Mouse (Mus musculus) kidney, embryonic 14.5 days (tissue): ENCODE measurements around the gene Upf2. TPM values are rescaled to one million over a fixed set of nuclear protein-coding genes. Genes with fewer than 3 reads are reported as not detected.
"Not testable (repeated sequence)": the region's sequence is repeated elsewhere in the genome, so short reads cannot be mapped to it uniquely, and the experiment has no call there.

ENCODE experiments used
- ATAC-seq: fragments of 200-750 bp; cut with Nextera tagmentation; 2 replicates; pipeline ENCODE4 v1.8.0; 2017; ENCODE audit warnings: moderate number of reproducible peaks, mild to moderate bottlenecking, moderate TSS enrichment, moderate library complexity; ENCODE audit not compliant: low FRiP score, low TSS enrichment
- H3K27ac ChIP-seq: fragments of 300-500 bp; sonication (generic); 2 replicates; pipeline ENCODE4 v1.5.1; 2014; ENCODE audit warnings: low read depth, mild to moderate bottlenecking, low read length, moderate library complexity, mixed read lengths
- H3K27me3 ChIP-seq: fragments of 300-500 bp; sonication (generic); 2 replicates; pipeline ENCODE4 v1.6.1; 2014; ENCODE audit warnings: mild to moderate bottlenecking, low read length; ENCODE audit not compliant: control insufficient read depth, insufficient read depth
- H3K36me3 ChIP-seq: fragments of 300-500 bp; sonication (generic); 2 replicates; pipeline ENCODE4 v1.6.1; 2014; ENCODE audit warnings: low read length, mixed read lengths; ENCODE audit not compliant: control insufficient read depth, insufficient read depth
- H3K4me1 ChIP-seq: fragments of 300-500 bp; sonication (generic); 2 replicates; pipeline ENCODE4 v1.6.1; 2014; ENCODE audit warnings: low read length, mixed read lengths; ENCODE audit not compliant: control insufficient read depth, insufficient read depth
- H3K4me2 ChIP-seq: fragments of 300-500 bp; sonication (generic); replicated peaks from 2 replicates; pipeline ENCODE4 v1.6.1; 2014; ENCODE audit warnings: low read depth, mild to moderate bottlenecking, low read length
- H3K4me3 ChIP-seq: fragments of 300-500 bp; sonication (generic); 2 replicates; pipeline ENCODE4 v1.5.1; 2014; ENCODE audit warnings: mild to moderate bottlenecking, low read length
- H3K9ac ChIP-seq: fragments of 300-500 bp; sonication (generic); 2 replicates; pipeline ENCODE4 v1.6.1; 2014; ENCODE audit warnings: low read depth, mild to moderate bottlenecking, low read length, moderate library complexity
- H3K9me3 ChIP-seq: fragments of 300-500 bp; sonication (generic); 2 replicates; pipeline ENCODE4 v1.6.1; 2016; ENCODE audit warnings: low read length; ENCODE audit not compliant: control insufficient read depth
- WGBS: fragments of 180-500 bp; shearing (Covaris S2); extraction: QIAGEN DNeasy Blood & Tissue Kit; methylation state at CpG from one replicate; pipeline ENCODE4 v1.1.7; 2014; 5-methylcytosine and 5-hydroxymethylcytosine counted together
- polyA plus RNA-seq: library from polyadenylated mRNA; unstranded; fragments of >200 nt; fragmentation: Nextera tagmentation; extraction: Ambion mirVana; gene quantifications from 2 replicates; pipeline ENCODE4 v1.2.1, GENCODE M21; 2014

The Upf2 gene
- polyA plus RNA-seq, 1 experiment from 2014 or later, result 12.1 TPM

- Histone ChIP-seq H3K4me3 (peak within 1 kb of the TSS; percentile 53), H3K27me3 (no peaks in the 10 kb centered on the region), H3K9me3 (no peaks in the 10 kb centered on the region), H3K4me2 (peak within 1 kb of the TSS; percentile 66), H3K4me1 (no peaks in the 10 kb centered on the region), H3K36me3 (no peaks in the 10 kb centered on the region), H3K9ac (peak within 1 kb of the TSS; percentile 67), H3K27ac (no peak within 1 kb of the TSS)
- peak; percentile 94 for ATAC-seq
- under 1% methylated on average over 36 of the region's 36 CpGs for WGBS
Observed at GRCm38 (mm10) chr2:5942416-5943032, 8.7 kb upstream of the Upf2 start, which contains the start of gene Dhtkd1. TSS of gene Dhtkd1 (minus strand) at chr2:5942792.

- no peak for ATAC-seq
- peak overlapping the region; percentile 53 for H3K4me3 ChIP-seq
- no peaks in the 10 kb centered on the region for H3K36me3 ChIP-seq
- no peak overlapping the region for H3K27ac ChIP-seq
- peak overlapping the region; percentile 66 for H3K4me2 ChIP-seq
- H3K27me3 ChIP-seq, result no peaks in the 10 kb centered on the region
- H3K9ac ChIP-seq, result peak overlapping the region; percentile 67; the same call in 1 of the 2 replicates
- H3K4me1 ChIP-seq, result no peaks in the 10 kb centered on the region
- no peaks in the 10 kb centered on the region for H3K9me3 ChIP-seq
- WGBS, result 41% methylated on average over 4 of the region's 4 CpGs
Observed at GRCm38 (mm10) chr2:5943071-5943470, 8.2 kb upstream of the Upf2 start.

- Histone ChIP-seq H3K9ac (no peak overlapping the region), H3K36me3 (no peaks in the 10 kb centered on the region), H3K4me3 (no peak overlapping the region), H3K4me1 (no peaks in the 10 kb centered on the region), H3K9me3 (no peaks in the 10 kb centered on the region), H3K4me2 (no peak overlapping the region), H3K27me3 (no peaks in the 10 kb centered on the region), H3K27ac (no peak overlapping the region)
- 98% methylated on average over 1 of the region's 1 CpGs for WGBS
- no peak for ATAC-seq
Observed at GRCm38 (mm10) chr2:5945629-5946028, 5.6 kb upstream of the Upf2 start.

DNA sequence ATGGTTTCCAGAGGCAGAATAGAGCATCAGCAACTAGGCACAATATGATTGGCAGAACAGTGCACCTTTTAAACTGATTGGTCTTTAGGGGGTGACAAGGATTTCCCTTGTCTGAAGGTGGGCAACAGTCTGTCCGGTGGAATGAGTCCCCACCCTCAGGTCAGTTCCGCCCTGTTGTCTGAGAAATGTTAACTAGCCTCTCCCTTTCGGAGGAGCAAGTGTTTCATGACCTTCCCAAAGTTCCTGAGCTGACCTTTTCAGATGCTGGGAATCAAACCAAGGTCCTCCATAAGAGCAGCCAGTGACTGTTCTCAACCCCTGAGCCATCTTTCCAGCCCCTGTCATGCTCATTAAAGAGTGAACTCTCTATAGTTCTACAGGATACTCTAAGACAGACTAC lies 4.4 kb upstream of the Upf2 start:
- ATAC-seq, result no peak
- Histone ChIP-seq H3K9me3 (no peaks in the 10 kb centered on the region), H3K9ac (no peak overlapping the region), H3K36me3 (no peaks in the 10 kb centered on the region), H3K27me3 (no peaks in the 10 kb centered on the region), H3K27ac (no peak overlapping the region), H3K4me2 (no peak overlapping the region), H3K4me1 (no peaks in the 10 kb centered on the region), H3K4me3 (no peak overlapping the region)
- 81% methylated on average over 3 of the region's 3 CpGs for WGBS

- H3K4me2 ChIP-seq, result no peak overlapping the region
- no peaks in the 10 kb centered on the region for H3K9me3 ChIP-seq
- H3K4me1 ChIP-seq, result no peaks in the 10 kb centered on the region
- ATAC-seq, result no peak
- no peaks in the 10 kb centered on the region for H3K36me3 ChIP-seq
- H3K4me3 ChIP-seq, result no peak overlapping the region
- no peak overlapping the region for H3K27ac ChIP-seq
- no peaks in the 10 kb centered on the region for H3K27me3 ChIP-seq
- 94% methylated on average over 2 of the region's 2 CpGs for WGBS
- H3K9ac ChIP-seq, result no peak overlapping the region
Observed at GRCm38 (mm10) chr2:5948964-5949363, 2.3 kb upstream of the Upf2 start.

GRCm38 (mm10) chr2:5949821-5950220 lies 1.4 kb upstream of the Upf2 start:
- not testable (repeated sequence) for H3K27me3 ChIP-seq, H3K27ac ChIP-seq, H3K4me1 ChIP-seq, H3K36me3 ChIP-seq, H3K9me3 ChIP-seq, ATAC-seq
- 94% methylated on average over 9 of the region's 9 CpGs for WGBS
- Histone ChIP-seq H3K9ac (peak overlapping the region; percentile 90; the same call in 1 of the 2 replicates), H3K4me2 (peak overlapping the region; percentile 55), H3K4me3 (peak overlapping the region; percentile 69)

DNA sequence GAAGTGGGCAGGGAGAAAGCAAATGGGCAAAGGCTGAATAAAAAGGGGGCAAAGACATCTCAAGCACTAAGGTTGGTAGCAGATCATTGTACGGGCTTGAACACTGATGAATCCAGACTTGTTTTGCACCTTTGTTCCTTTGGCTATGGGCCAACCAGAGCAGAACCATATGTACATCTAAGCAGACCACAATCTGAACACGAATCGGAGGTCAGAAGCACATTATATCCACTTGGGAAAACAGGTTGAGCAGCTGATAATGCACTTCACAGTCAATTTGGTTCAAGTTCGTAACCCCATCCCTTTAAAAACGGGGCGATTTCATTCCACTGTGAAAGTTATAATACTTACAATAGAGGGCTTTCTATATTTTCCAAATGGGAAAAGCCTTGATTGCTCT lies 964 bp upstream of the Upf2 start:
- no peak for ATAC-seq
- H3K4me1 ChIP-seq, result no peaks in the 10 kb centered on the region
- H3K9ac ChIP-seq, result peak overlapping the region; percentile 90
- WGBS, result 8% methylated on average over 6 of the region's 6 CpGs
- H3K9me3 ChIP-seq, result no peaks in the 10 kb centered on the region
- no peaks in the 10 kb centered on the region for H3K27me3 ChIP-seq
- H3K27ac ChIP-seq, result peak overlapping the region; percentile 65; the same call in 1 of the 2 replicates
- peak overlapping the region; percentile 55 for H3K4me2 ChIP-seq
- H3K36me3 ChIP-seq, result no peaks in the 10 kb centered on the region
- peak overlapping the region; percentile 69 for H3K4me3 ChIP-seq

GRCm38 (mm10) chr2:5951621-5952211 lies 447 bp downstream of the Upf2 start:
- H3K36me3 ChIP-seq, result no peaks in the 10 kb centered on the region
- ATAC-seq, result peak; percentile 61
- under 1% methylated on average over 44 of the region's 46 CpGs for WGBS

DNA sequence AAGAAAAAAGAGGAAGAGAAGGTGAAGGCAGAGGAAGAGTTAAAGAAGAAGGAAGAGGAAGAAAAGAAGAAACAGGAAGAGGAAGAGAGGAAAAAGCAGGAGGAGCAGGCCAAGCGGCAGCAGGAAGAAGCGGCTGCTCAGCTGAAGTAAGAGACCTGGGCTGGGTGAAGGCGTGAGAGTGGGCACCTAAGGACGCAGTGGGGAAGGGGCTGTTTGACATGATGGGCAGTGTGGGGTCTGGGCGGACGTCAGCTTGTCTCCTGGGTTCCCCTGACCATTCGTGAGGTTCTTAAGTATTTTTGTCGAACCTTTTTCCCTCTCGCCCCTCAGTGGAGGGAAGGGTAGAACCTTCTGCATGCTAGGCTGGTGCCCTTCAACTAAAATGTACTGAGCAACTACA lies 6.4 kb downstream of the Upf2 start:
- Histone ChIP-seq H3K27me3 (no peaks in the 10 kb centered on the region), H3K9ac (no peak overlapping the region), H3K36me3 (peaks cover 42% of the 10 kb centered on the region), H3K27ac (no peak overlapping the region), H3K4me2 (no peak overlapping the region), H3K9me3 (no peaks in the 10 kb centered on the region), H3K4me1 (no peaks in the 10 kb centered on the region), H3K4me3 (no peak overlapping the region)
- 90% methylated on average over 9 of the region's 9 CpGs for WGBS
- ATAC-seq, result no peak

More at GRCm38 (mm10) chr2:5951621-5952211, 447 bp downstream of the Upf2 start:
- Histone ChIP-seq H3K9ac (peak overlapping the region; percentile 90), H3K4me2 (peak overlapping the region; percentile 58), H3K4me3 (peak overlapping the region; percentile 69), H3K9me3 (no peaks in the 10 kb centered on the region), H3K27ac (peak overlapping the region; percentile 67), H3K4me1 (no peaks in the 10 kb centered on the region), H3K27me3 (no peaks in the 10 kb centered on the region)
